Mouse (Mus musculus): Measurements from ENCODE around the gene Slc22a17.
"Not testable (repeated sequence)": the region's sequence is repeated elsewhere in the genome, so short reads cannot be mapped to it uniquely, and the experiment has no call there.

GRCm38 (mm10) chr14:54959853-54960613 is 47.1 kb upstream of the Slc22a17 start:
- TF ChIP-seq ZNF384 (IDR thresholded peaks at IDR 0.05; ENCODE audit: low read depth, low read length); MAFK (IDR thresholded peaks at IDR 0.05; ENCODE audit: insufficient read depth, low read depth, low read length): not testable (repeated sequence)

Measured in ES-E14 (cell line).